ENCODE assay signal across 8 mouse cellular contexts in genomic region chr8:47673317-47674139, GRCm38 (mm10). TPM values are rescaled to one million over a fixed set of nuclear protein-coding genes. Genes with fewer than 3 reads are reported as not detected.
A peak's percentile ranks its signal among the peaks of the same experiment; 100 is the strongest.
DNase-seq lines count a peak whose midpoint lies in the region; ATAC-seq and TF ChIP-seq lines count a peak whose summit lies in the region.

No protein-coding gene starts in this region.

- no peak for TF ChIP-seq CTCF in E14TG2a.4 (conservative IDR thresholded peaks at IDR 0.05; ENCODE audit: low read length)
- TF ChIP-seq CTCF in liver, embryonic 14.5 days (IDR thresholded peaks at IDR 0.05; ENCODE audit: low read depth) = no peak

- peak overlapping the region; percentile 86 for H3K9ac ChIP-seq in forebrain, embryonic 11.5 days (ENCODE audit: low read length)
- H3K9ac ChIP-seq in heart, embryonic 16.5 days (ENCODE audit: low read length) = peak overlapping the region; percentile 84
- peak overlapping the region; percentile 89 for H3K9ac ChIP-seq in liver, embryonic 14.5 days (replicated peaks)
- H3K9ac ChIP-seq in stomach, embryonic 15.5 days = peak overlapping the region; percentile 96

- no peaks in the 10 kb centered on the region for H3K27me3 ChIP-seq in E14TG2a.4 (ENCODE audit: insufficient read depth, low read length)
- H3K27me3 ChIP-seq in forebrain, embryonic 11.5 days (ENCODE audit: control insufficient read depth, insufficient read depth, low read length) = no peaks in the 10 kb centered on the region
- H3K27me3 ChIP-seq in heart, embryonic 16.5 days (ENCODE audit: control insufficient read depth, insufficient read depth, low read length) = no peaks in the 10 kb centered on the region
- no peaks in the 10 kb centered on the region for H3K27me3 ChIP-seq in liver, embryonic 14.5 days (ENCODE audit: control insufficient read depth, insufficient read depth, low read length)
- H3K27me3 ChIP-seq in stomach, embryonic 15.5 days (replicated peaks) = no peaks in the 10 kb centered on the region

- WGBS in forebrain, embryonic 11.5 days = under 1% methylated on average over 43 of the region's 53 CpGs
- under 1% methylated on average over 48 of the region's 53 CpGs for WGBS in heart, embryonic 16.5 days
- under 1% methylated on average over 52 of the region's 53 CpGs for WGBS in liver, embryonic 14.5 days (ENCODE audit: insufficient replicate concordance)
- WGBS in stomach, embryonic 15.5 days = under 1% methylated on average over 52 of the region's 53 CpGs

- peak; percentile 72 for DNase-seq in c-Kit-positive CD71-positive TER-119-negative erythroid progenitor cells, embryonic 14.5 days (ENCODE audit: low read depth)
- peak; percentile 97 for DNase-seq in forebrain, embryonic 11.5 days (ENCODE audit: low spot score)
- DNase-seq in kidney, postnatal 36 days = peak; percentile 89 to 96
- peak; percentile 63 to 74 (median 66) for DNase-seq in liver, embryonic 14.5 days (ENCODE audit: low read depth in 3 of 3, low spot score in 3 of 3)
- peak; percentile 95 for DNase-seq in neural tube, embryonic 10.5 days (ENCODE audit: extremely low spot score, low spot score)

- no peaks in the 10 kb centered on the region for H3K9me3 ChIP-seq in E14TG2a.4 (ENCODE audit: low read length)
- H3K9me3 ChIP-seq in forebrain, embryonic 11.5 days (ENCODE audit: control insufficient read depth, low read length) = no peaks in the 10 kb centered on the region
- no peaks in the 10 kb centered on the region for H3K9me3 ChIP-seq in heart, embryonic 16.5 days (replicated peaks; ENCODE audit: control insufficient read depth, low read length)
- no peaks in the 10 kb centered on the region for H3K9me3 ChIP-seq in liver, embryonic 14.5 days (ENCODE audit: control insufficient read depth, low read length)
- H3K9me3 ChIP-seq in stomach, embryonic 15.5 days = no peaks in the 10 kb centered on the region

- ATAC-seq in forebrain, embryonic 11.5 days (replicated peaks; ENCODE audit: low FRiP score) = peak; percentile 67
- peak; percentile 56 for ATAC-seq in heart, embryonic 16.5 days (replicated peaks; ENCODE audit: extremely low read depth, insufficient read depth, low FRiP score)
- ATAC-seq in liver, embryonic 14.5 days (ENCODE audit: insufficient read depth) = peak; percentile 54
- peak; percentile 63 for ATAC-seq in stomach, embryonic 15.5 days (ENCODE audit: insufficient read depth, low FRiP score, low read depth)

- peak overlapping the region; percentile 64 for H3K27ac ChIP-seq in forebrain, embryonic 11.5 days (ENCODE audit: low read depth, low read length)
- H3K27ac ChIP-seq in heart, embryonic 16.5 days (ENCODE audit: low read length) = peak overlapping the region; percentile 95
- H3K27ac ChIP-seq in liver, embryonic 14.5 days = peak overlapping the region; percentile 82
- H3K27ac ChIP-seq in stomach, embryonic 15.5 days = peak overlapping the region; percentile 92

- peaks cover 25% of the 10 kb centered on the region for H3K4me1 ChIP-seq in E14TG2a.4 (replicated peaks; ENCODE audit: low read depth, low read length)
- H3K4me1 ChIP-seq in forebrain, embryonic 11.5 days (replicated peaks; ENCODE audit: control insufficient read depth, insufficient read depth, low read length) = 0 out of 2 replicates have a peak, but pooled peaks cover 2% of the 10 kb centered on the region
- H3K4me1 ChIP-seq in heart, embryonic 16.5 days (ENCODE audit: control insufficient read depth, insufficient read depth, low read length) = peaks cover 13% of the 10 kb centered on the region
- H3K4me1 ChIP-seq in liver, embryonic 14.5 days (replicated peaks; ENCODE audit: control insufficient read depth in 2 of 2, insufficient read depth in 2 of 2, low read length in 1 of 2) = peaks cover 4% of the 10 kb centered on the region in 2 experiments; a peak in 3 of 4 replicates
- H3K4me1 ChIP-seq in stomach, embryonic 15.5 days = 0 out of 2 replicates have a peak, but pooled peaks cover 3% of the 10 kb centered on the region

- H3K4me2 ChIP-seq in forebrain, embryonic 11.5 days (ENCODE audit: low read depth, low read length, severe bottlenecking) = peak overlapping the region; percentile 79
- peak overlapping the region; percentile 60 for H3K4me2 ChIP-seq in heart, embryonic 16.5 days (ENCODE audit: low read depth, low read length)
- peak overlapping the region; percentile 69 for H3K4me2 ChIP-seq in liver, embryonic 14.5 days (ENCODE audit: low read depth)
- peak overlapping the region; percentile 63 for H3K4me2 ChIP-seq in stomach, embryonic 15.5 days

- TF ChIP-seq EP300 in liver, embryonic 14.5 days (IDR thresholded peaks at IDR 0.05; ENCODE audit: low read depth) = no peak

- peak overlapping the region; percentile 99 for H3K4me3 ChIP-seq in E14TG2a.4 (replicated peaks; ENCODE audit: low read length)
- peak overlapping the region; percentile 92 for H3K4me3 ChIP-seq in forebrain, embryonic 11.5 days (ENCODE audit: low read depth, low read length)
- peak overlapping the region; percentile 85 for H3K4me3 ChIP-seq in heart, embryonic 16.5 days (ENCODE audit: low read length)
- H3K4me3 ChIP-seq in liver, embryonic 14.5 days (ENCODE audit: insufficient read depth in 1 of 2, low read depth in 2 of 2, low read length in 2 of 2) = peak overlapping the region; percentile 77 to 96
- peak overlapping the region; percentile 97 for H3K4me3 ChIP-seq in stomach, embryonic 15.5 days (replicated peaks)

- H3K36me3 ChIP-seq in E14TG2a.4 (ENCODE audit: insufficient read depth, low read length) = peaks cover 6% of the 10 kb centered on the region
- no peaks in the 10 kb centered on the region for H3K36me3 ChIP-seq in forebrain, embryonic 11.5 days (ENCODE audit: control insufficient read depth, insufficient read depth, low read length)
- H3K36me3 ChIP-seq in heart, embryonic 16.5 days (ENCODE audit: control insufficient read depth, insufficient read depth) = peaks cover 2% of the 10 kb centered on the region; the same call in 1 of the 2 replicates
- peaks cover 4% of the 10 kb centered on the region for H3K36me3 ChIP-seq in liver, embryonic 14.5 days (replicated peaks; ENCODE audit: control insufficient read depth, insufficient read depth, low read depth)
- 0 out of 2 replicates have a peak, but pooled peaks cover 2% of the 10 kb centered on the region for H3K36me3 ChIP-seq in stomach, embryonic 15.5 days

RNA-seq across cellular contexts. Expression of gene Ing2, which starts 1.8 kb away (rescaled TPM):
- polyA plus RNA-seq in forebrain, embryonic 11.5 days (2014; fragmentation: Nextera tagmentation; extraction: Ambion mirVana) = 10.6 and 11.0 TPM in 2 replicates
- polyA plus RNA-seq in heart, embryonic 16.5 days (2015; fragmentation: Nextera tagmentation; extraction: Ambion mirVana) = 7.2 and 8.3 TPM in 2 replicates
- polyA plus RNA-seq in liver, embryonic 14.5 days (2012; rRNA removed) = 5.8 and 14.1 TPM in 2 replicates
- 8.6 and 8.9 TPM in 2 replicates for polyA plus RNA-seq in liver, embryonic 14.5 days (2014; fragmentation: Nextera tagmentation; extraction: Ambion mirVana)
- polyA plus RNA-seq in stomach, embryonic 15.5 days (2015; fragmentation: Nextera tagmentation; extraction: Ambion mirVana) = 13.3 and 15.8 TPM in 2 replicates

RNA-seq across cellular contexts. Expression of gene Cdkn2aip, which starts 40.2 kb away (rescaled TPM):
- polyA plus RNA-seq in forebrain, embryonic 11.5 days (2014; fragmentation: Nextera tagmentation; extraction: Ambion mirVana) = 45.7 and 46.3 TPM in 2 replicates
- 15.5 and 17.2 TPM in 2 replicates for polyA plus RNA-seq in heart, embryonic 16.5 days (2015; fragmentation: Nextera tagmentation; extraction: Ambion mirVana)
- polyA plus RNA-seq in liver, embryonic 14.5 days (2012; rRNA removed) = 5.2 and 5.8 TPM in 2 replicates
- 13.2 and 14.1 TPM in 2 replicates for polyA plus RNA-seq in liver, embryonic 14.5 days (2014; fragmentation: Nextera tagmentation; extraction: Ambion mirVana)
- polyA plus RNA-seq in stomach, embryonic 15.5 days (2015; fragmentation: Nextera tagmentation; extraction: Ambion mirVana) = 21.4 and 21.6 TPM in 2 replicates

Comparison
In these comparisons a context has a peak if more than half of its experiments do, and no peak if none do; other contexts are left out.
1. Peak in every context shown above with its lines: DNase-seq, ATAC-seq, H3K4me3 ChIP-seq and H3K27ac ChIP-seq.